ENCODE assay signal across 7 mouse cellular contexts in the genomic region with DNA sequence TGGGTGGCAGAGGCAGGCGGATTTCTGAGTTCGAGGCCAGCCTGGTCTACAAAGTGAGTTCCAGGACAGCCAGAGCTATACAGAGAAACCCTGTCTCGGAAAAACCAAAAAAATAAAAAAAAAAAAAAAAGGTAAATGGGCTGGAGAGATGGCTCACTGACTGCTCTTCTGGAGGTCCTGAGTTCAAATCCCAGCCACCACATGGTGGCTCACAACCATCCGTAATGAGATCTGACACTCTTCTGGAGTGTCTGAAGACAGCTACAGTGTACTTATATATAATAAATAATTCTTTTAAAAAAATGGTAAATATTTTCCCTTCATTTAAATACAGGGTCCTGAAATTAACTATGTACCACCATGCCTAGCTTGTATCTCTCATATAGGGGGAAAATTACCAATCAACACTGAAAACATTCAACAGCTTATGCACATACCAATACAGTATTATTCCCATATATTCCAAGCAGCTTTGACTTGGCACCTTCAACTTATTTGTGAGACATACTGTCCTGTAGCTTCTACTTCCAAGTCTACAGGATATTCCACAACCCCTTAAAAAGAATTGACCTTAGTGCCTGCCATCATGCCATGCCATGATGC. TPM values are rescaled to one million over a fixed set of nuclear protein-coding genes. Genes with fewer than 3 reads are reported as not detected.
DNase-seq lines count a peak whose midpoint lies in the region; ATAC-seq and TF ChIP-seq lines count a peak whose summit lies in the region.
"Not testable (repeated sequence)": the region's sequence is repeated elsewhere in the genome, so short reads cannot be mapped to it uniquely, and the experiment has no call there.
"Had no signal": no experiment of that assay in that cellular context is flagged by ENCODE, and none has a peak within 500 bp of the region (broad histone marks: within the 10 kb centered on the region; RNA-seq: fewer than 3 reads in every experiment).

No protein-coding gene starts in this region.

- TF ChIP-seq RAD21 in CH12.LX (IDR thresholded peaks at IDR 0.05; ENCODE audit: low read depth, low read length): not testable (repeated sequence)

- TF ChIP-seq CTCF in CH12.LX (conservative IDR thresholded peaks at IDR 0.05 in 1 of 2, IDR thresholded peaks at IDR 0.05 in 1 of 2; ENCODE audit: low read depth in 2 of 2, low read length in 2 of 2); G1E (IDR thresholded peaks at IDR 0.05; ENCODE audit: low read depth, low read length); lung, embryonic 14.5 days (IDR thresholded peaks at IDR 0.05; ENCODE audit: low read depth): not testable (repeated sequence)

- H3K27me3 ChIP-seq in CH12.LX (replicated peaks); G1E (ENCODE audit: insufficient read depth, low read length); liver, embryonic 12.5 days (replicated peaks); lung, embryonic 14.5 days (ENCODE audit: insufficient read depth, low read length): not testable (repeated sequence)

- H3K36me3 ChIP-seq in CH12.LX (replicated peaks in 1 of 2; ENCODE audit: control insufficient read depth in 1 of 2, insufficient read depth in 1 of 2, low read length in 1 of 2) (peaks cover 34 to 54% of the 10 kb centered on the region in 2 experiments), G1E (replicated peaks) (peaks cover 51% of the 10 kb centered on the region)
- peaks cover 61% of the 10 kb centered on the region for H3K36me3 ChIP-seq in liver, embryonic 12.5 days
- H3K36me3 ChIP-seq in lung, embryonic 14.5 days (ENCODE audit: insufficient read depth): peaks cover 55% of the 10 kb centered on the region

- DNase-seq in CH12.LX (ENCODE audit: extremely low read depth); G1E (ENCODE audit: low spot score): not testable (repeated sequence)
- DNase-seq in embryo, embryonic 10.5 days (ENCODE audit: low spot score): peak; percentile 13
- DNase-seq in lung, embryonic 14.5 days: peak; percentile 13

- not testable (repeated sequence) for TF ChIP-seq EP300 in CH12.LX (IDR thresholded peaks at IDR 0.05; ENCODE audit: low read length)

- peaks cover 35% of the 10 kb centered on the region for H3K79me2 ChIP-seq in CH12.LX (replicated peaks; ENCODE audit: control insufficient read depth, extremely low read depth, insufficient read depth, poor library complexity, severe bottlenecking)

- in situ Hi-C loops in CH12.LX (cut with MboI; ENCODE audit: low pct_ligation_motif_present, low pct_unique_long_range_greater_than_20kb, low sequenced_read_pairs): loop anchor here (5.0 to 25.0 kb wide), 3 partner anchors 147 to 340 kb away; a partner anchor contains a TSS

- not testable (repeated sequence) for H3K27ac ChIP-seq in CH12.LX (ENCODE audit: insufficient read depth, low read depth); lung, embryonic 14.5 days (ENCODE audit: low read depth)
- H3K27ac ChIP-seq in liver, embryonic 12.5 days: peak overlapping the region; percentile 36; the same call in 1 of the 2 replicates

- WGBS in liver, embryonic 12.5 days (ENCODE audit: insufficient replicate concordance): 74% methylated on average over 4 of the region's 4 CpGs
- WGBS in lung, embryonic 14.5 days: 82% methylated on average over 4 of the region's 4 CpGs

- TF ChIP-seq POLR2A in CH12.LX (IDR thresholded peaks at IDR 0.05; ENCODE audit: low read depth, low read length): peak; percentile 52; the same call in 1 of the 2 replicates

- peak overlapping the region; percentile 42; the same call in 1 of the 2 replicates for H3K4me2 ChIP-seq in CH12.LX (ENCODE audit: insufficient read depth, low read depth, poor library complexity, severe bottlenecking)
- H3K4me2 ChIP-seq in liver, embryonic 12.5 days: peak overlapping the region; percentile 18; the same call in 1 of the 2 replicates
- H3K4me2 ChIP-seq in lung, embryonic 14.5 days: not testable (repeated sequence)

- dilution Hi-C loops in CH12.LX (cut with MboI; ENCODE audit: extremely low pct_ligation_motif_present, extremely low pct_unique_long_range_greater_than_20kb, low sequenced_read_pairs): not testable (repeated sequence)

- H3K9me3 ChIP-seq in CH12.LX (replicated peaks; ENCODE audit: low read length); G1E (replicated peaks); liver, embryonic 12.5 days (replicated peaks); lung, embryonic 14.5 days (ENCODE audit: low read depth, low read length): not testable (repeated sequence)

- peak overlapping the region; percentile 98 for H3K9ac ChIP-seq in CH12.LX (ENCODE audit: insufficient read depth, low read depth)
- H3K9ac ChIP-seq in liver, embryonic 12.5 days; lung, embryonic 14.5 days: not testable (repeated sequence)

- ATAC-seq in G1E (ENCODE audit: extremely low read depth, insufficient number of reproducible peaks, low FRiP score, poor library complexity, severe bottlenecking); liver, embryonic 12.5 days; lung, embryonic 14.5 days (ENCODE audit: insufficient read depth): not testable (repeated sequence)

- H3K4me3 ChIP-seq in CH12.LX (replicated peaks in 1 of 3; ENCODE audit: low read depth in 2 of 3, low read length in 2 of 3, poor library complexity in 1 of 3) (peak overlapping the region in 1 of 3 experiments; percentile 34), G1E (ENCODE audit: low read depth, low read length) (peak overlapping the region; percentile 16; the same call in 1 of the 2 replicates)
- not testable (repeated sequence) for H3K4me3 ChIP-seq in liver, embryonic 12.5 days; lung, embryonic 14.5 days (ENCODE audit: low read depth, low read length)

- H3K4me1 ChIP-seq in CH12.LX (ENCODE audit: control insufficient read depth in 1 of 2, insufficient read depth in 2 of 2) (peaks cover 2 to 32% of the 10 kb centered on the region in 2 experiments; a peak in 3 of 4 replicates), G1E (ENCODE audit: insufficient read depth, low read depth, low read length) (peaks cover 27% of the 10 kb centered on the region)
- H3K4me1 ChIP-seq in liver, embryonic 12.5 days: peaks cover 28% of the 10 kb centered on the region
- not testable (repeated sequence) for H3K4me1 ChIP-seq in lung, embryonic 14.5 days (ENCODE audit: insufficient read depth)

TF ChIP-seq in CH12.LX, 34 proteins besides CTCF, POLR2A, EP300 and RAD21:
- peak; percentile 40 for TF ChIP-seq ZNF384 (IDR thresholded peaks at IDR 0.05; ENCODE audit: low read depth, low read length)
- peak; percentile 72 for TF ChIP-seq ZMIZ1 (IDR thresholded peaks at IDR 0.05; ENCODE audit: low read depth, low read length)
- TF ChIP-seq CHD2 (IDR thresholded peaks at IDR 0.05; ENCODE audit: low read length): peak; percentile 56; the same call in 1 of the 2 replicates
- 0 out of 2 replicates have a peak, but pooled peaks have one; percentile 27 for TF ChIP-seq MXI1 (IDR thresholded peaks at IDR 0.05; ENCODE audit: low read depth, low read length)
- TF ChIP-seq POLR2AphosphoS2 (IDR thresholded peaks at IDR 0.05; ENCODE audit: low read depth, low read length): peak; percentile 24; the same call in 1 of the 2 replicates

RNA-seq across cellular contexts. Expression of a gene that starts 2.5 kb away (rescaled TPM):
- total RNA-seq in CH12.LX (2012; rRNA removed) (2.6 and 3.9 TPM in 2 replicates), CH12.LX (2014; rRNA removed) (6.5 and 7.4 TPM in 2 replicates), G1E (2014; fragmentation: Nextera tagmentation) (1.3 TPM in 1 of 2 replicates, not detected in the other), G1E (2017) (1.1 and 1.4 TPM in 2 replicates)
- polyA plus RNA-seq in CH12.LX (2012; ENCODE audit: insufficient read length, low read depth) (6.1 and 6.3 TPM in 2 replicates), G1E (2012) (0.09 TPM in 1 of 2 replicates, not detected in the other)
- 0.21 and 0.23 TPM in 2 replicates for polyA plus RNA-seq in liver, embryonic 12.5 days (2016; fragmentation: Nextera tagmentation; extraction: Ambion mirVana)
- 0.15 and 0.18 TPM in 2 replicates for polyA plus RNA-seq in lung, embryonic 14.5 days (2014; fragmentation: Nextera tagmentation; extraction: Ambion mirVana)
- polyA plus RNA-seq: embryonic facial prominence, embryonic 11.5 days; erythroblast, embryonic 14.5 days had no signal

RNA-seq across cellular contexts. Expression of a gene that starts 2.7 kb away (rescaled TPM):
- total RNA-seq in CH12.LX (2012; rRNA removed): 2,653 and 2,733 TPM in 2 replicates
- total RNA-seq in CH12.LX (2014; rRNA removed): 3,767 and 3,966 TPM in 2 replicates
- polyA plus RNA-seq in CH12.LX (2012; ENCODE audit: insufficient read length, low read depth): 2,447 and 2,619 TPM in 2 replicates
- total RNA-seq in G1E (2014; fragmentation: Nextera tagmentation): 927 and 1,016 TPM in 2 replicates
- 861 and 868 TPM in 2 replicates for total RNA-seq in G1E (2017)
- polyA plus RNA-seq in G1E (2012): 115 and 138 TPM in 2 replicates
- polyA plus RNA-seq in liver, embryonic 12.5 days (2016; fragmentation: Nextera tagmentation; extraction: Ambion mirVana): 1,007 and 1,054 TPM in 2 replicates
- 1,351 and 1,399 TPM in 2 replicates for polyA plus RNA-seq in lung, embryonic 14.5 days (2014; fragmentation: Nextera tagmentation; extraction: Ambion mirVana)

RNA-seq across cellular contexts. Expression of a gene that starts 19.0 kb away (rescaled TPM):
- 38.3 and 41.6 TPM in 2 replicates for total RNA-seq in CH12.LX (2012; rRNA removed)
- 68.9 and 84.0 TPM in 2 replicates for total RNA-seq in CH12.LX (2014; rRNA removed)
- polyA plus RNA-seq in CH12.LX (2012; ENCODE audit: insufficient read length, low read depth): 41.7 and 47.0 TPM in 2 replicates
- 70.0 and 72.2 TPM in 2 replicates for total RNA-seq in G1E (2014; fragmentation: Nextera tagmentation)
- total RNA-seq in G1E (2017): 81.1 and 105 TPM in 2 replicates
- 8.5 and 11.8 TPM in 2 replicates for polyA plus RNA-seq in G1E (2012)
- 36.2 and 37.0 TPM in 2 replicates for polyA plus RNA-seq in liver, embryonic 12.5 days (2016; fragmentation: Nextera tagmentation; extraction: Ambion mirVana)
- polyA plus RNA-seq in lung, embryonic 14.5 days (2014; fragmentation: Nextera tagmentation; extraction: Ambion mirVana): 39.2 and 41.2 TPM in 2 replicates

RNA-seq across cellular contexts. Expression of a gene that starts 30.4 kb away (rescaled TPM):
- 23.8 and 30.9 TPM in 2 replicates for total RNA-seq in CH12.LX (2012; rRNA removed)
- total RNA-seq in CH12.LX (2014; rRNA removed): 63.9 and 75.7 TPM in 2 replicates
- 38.4 and 42.4 TPM in 2 replicates for polyA plus RNA-seq in CH12.LX (2012; ENCODE audit: insufficient read length, low read depth)
- 41.5 and 47.5 TPM in 2 replicates for total RNA-seq in G1E (2014; fragmentation: Nextera tagmentation)
- 129 and 135 TPM in 2 replicates for total RNA-seq in G1E (2017)
- 10.5 and 34.9 TPM in 2 replicates for polyA plus RNA-seq in G1E (2012)
- 31.4 and 32.1 TPM in 2 replicates for polyA plus RNA-seq in liver, embryonic 12.5 days (2016; fragmentation: Nextera tagmentation; extraction: Ambion mirVana)
- 31.9 and 36.5 TPM in 2 replicates for polyA plus RNA-seq in lung, embryonic 14.5 days (2014; fragmentation: Nextera tagmentation; extraction: Ambion mirVana)
